Mouse (Mus musculus) myocyte (in vitro differentiated cells): ENCODE measurements around the gene Abhd6.

Source experiments
- MAX ChIP-seq: IDR thresholded peaks from one replicate; pipeline ENCODE4 v1.6.1; 2011; ENCODE audit warnings: low read depth, mild to moderate bottlenecking, control low read depth
- MYOD1 ChIP-seq, 3 experiments: IDR thresholded peaks; one replicate each; pipeline ENCODE4 v1.6.1; 2011; ENCODE audit warnings: control low read depth in 2 of 3, low read depth in 2 of 3, mild to moderate bottlenecking in 2 of 3, moderate library complexity in 1 of 3; ENCODE audit not compliant: insufficient read length in 2 of 3, control insufficient read depth in 1 of 3
- POLR2A ChIP-seq: IDR thresholded peaks from one replicate; pipeline ENCODE4 v1.6.1; 2011; ENCODE audit warnings: low read depth, mild to moderate bottlenecking, control low read depth, moderate library complexity; ENCODE audit not compliant: insufficient read length
- TCF12 ChIP-seq: IDR thresholded peaks from one replicate; pipeline ENCODE4 v1.6.1; 2011; ENCODE audit warnings: mild to moderate bottlenecking, control low read depth; ENCODE audit not compliant: poor library complexity, insufficient read depth, severe bottlenecking

GRCm38 (mm10) chr14:7992158-7992557 is 10.5 kb upstream of the Abhd6 start:
- no peak for TF ChIP-seq MYOD1 (IDR thresholded peaks at IDR 0.05; ENCODE audit: control insufficient read depth in 1 of 3, insufficient read length in 2 of 3, low read depth in 2 of 3)
- no peak for TF ChIP-seq POLR2A
- no peak for TF ChIP-seq TCF12
- no peak for TF ChIP-seq MAX
